Mouse (Mus musculus) heart, adult 11 months (tissue): Measurements from ENCODE around the gene Lrrn4cl.
"Not testable (repeated sequence)": the region's sequence is repeated elsewhere in the genome, so short reads cannot be mapped to it uniquely, and the experiment has no call there.

Experiments used
- DNase-seq: peaks from one replicate; pipeline ENCODE4 v3.0.0; 2022

Gene Lrrn4cl

GRCm38 (mm10) chr19:8839103-8839907 is 11.3 kb upstream of the Lrrn4cl start, which contains the start of gene Gng3:
Gene Gng3, minus strand, starts transcription at chr19:8839194.
- peak; percentile 92 for DNase-seq

GRCm38 (mm10) chr19:8839908-8840791 is 10.4 kb upstream of the Lrrn4cl start:
- peak; percentile 99 for DNase-seq

GRCm38 (mm10) chr19:8841012-8841411 is 9.6 kb upstream of the Lrrn4cl start:
- DNase-seq = peak; percentile 93

- peak; percentile 91 for DNase-seq
These were observed 7.6 kb upstream of the Lrrn4cl start for GRCm38 (mm10) chr19:8842961-8843360.

- DNase-seq = peak; percentile 90
These were observed 6.0 kb upstream of the Lrrn4cl start for GRCm38 (mm10) chr19:8844371-8845129.

GRCm38 (mm10) chr19:8848356-8848755 is 2.2 kb upstream of the Lrrn4cl start:
- DNase-seq = no peak

GRCm38 (mm10) chr19:8851639-8852038 is 1.1 kb downstream of the Lrrn4cl start:
- no peak for DNase-seq

- peak; percentile 96 for DNase-seq
These were observed 1.8 kb downstream of the Lrrn4cl start for GRCm38 (mm10) chr19:8852236-8852928.

- DNase-seq = no peak
These were observed 2.5 kb downstream of the Lrrn4cl start for GRCm38 (mm10) chr19:8853117-8853516.

GRCm38 (mm10) chr19:8857689-8858088 is 7.1 kb downstream of the Lrrn4cl start:
- no peak for DNase-seq

GRCm38 (mm10) chr19:8859018-8859417 is 8.4 kb downstream of the Lrrn4cl start:
- DNase-seq = no peak

GRCm38 (mm10) chr19:8864265-8864664 is 13.7 kb downstream of the Lrrn4cl start:
- no peak for DNase-seq

GRCm38 (mm10) chr19:8870381-8870780 is 19.8 kb downstream of the Lrrn4cl start:
- not testable (repeated sequence) for DNase-seq

GRCm38 (mm10) chr19:8870838-8871237 is 20.3 kb downstream of the Lrrn4cl start:
- DNase-seq = no peak

- DNase-seq = peak; percentile 100
These were observed 21.0 kb downstream of the Lrrn4cl start, which contains the start of gene Ubxn1 for GRCm38 (mm10) chr19:8871267-8872186. Gene Ubxn1, plus strand, starts transcription at chr19:8871496.

GRCm38 (mm10) chr19:8872266-8872840 is 21.8 kb downstream of the Lrrn4cl start:
- DNase-seq = no peak

- peak; percentile 88 for DNase-seq
These were observed 24.5 kb downstream of the Lrrn4cl start for GRCm38 (mm10) chr19:8875031-8875430.

GRCm38 (mm10) chr19:8880311-8881033 is 29.9 kb downstream of the Lrrn4cl start, which contains the start of gene Uqcc3:
Gene Uqcc3, minus strand, starts transcription at chr19:8880923.
- peak; percentile 99 for DNase-seq

- no peak for DNase-seq
These were observed 30.4 kb downstream of the Lrrn4cl start for GRCm38 (mm10) chr19:8881034-8881392.

- no peak for DNase-seq
These were observed 33.0 kb downstream of the Lrrn4cl start, which contains the start of the genes Lbhd1 and Gm49403 for GRCm38 (mm10) chr19:8883616-8884015. Gene Lbhd1, plus strand, starts transcription at chr19:8883732. Gene Gm49403, plus strand, starts transcription at chr19:8883930.
